Mouse (Mus musculus) gastrocnemius, postnatal 4 days (tissue): ENCODE measurements at regions not wholly inside any gene's neighbourhood (a gene's known extent, or its start where the extent isn't known, plus 50 kb on each side); places are given as distances from the start of the nearest gene placed in this dataset.

Experiments
- DNase-seq, 2 experiments: peaks; one replicate each; pipeline ENCODE4 v3.0.0; 2021 to 2022; ENCODE audit warnings: low spot score in 2 of 2, mixed read lengths in 2 of 2

GRCm38 (mm10) chr4:105456955-105457621 is 299.9 kb downstream of the Plpp3 start:
- peak; percentile 21 to 69 for DNase-seq

- DNase-seq = no peak
These were observed 303.0 kb downstream of the Plpp3 start for GRCm38 (mm10) chr4:105459991-105460688.

- no peak for DNase-seq
These were observed 303.5 kb downstream of the Plpp3 start for GRCm38 (mm10) chr4:105460689-105461005.

GRCm38 (mm10) chr4:105467811-105468210 is 310.7 kb downstream of the Plpp3 start:
- no peak for DNase-seq

GRCm38 (mm10) chr4:105469300-105469821 is 312.2 kb downstream of the Plpp3 start:
- DNase-seq = no peak

GRCm38 (mm10) chr4:105474765-105475560 is 314.7 kb upstream of the Gm12728 start:
- no peak for DNase-seq

GRCm38 (mm10) chr4:105476332-105476731 is 313.3 kb upstream of the Gm12728 start:
- DNase-seq = no peak

GRCm38 (mm10) chr4:105486376-105486775 is 303.3 kb upstream of the Gm12728 start:
- no peak for DNase-seq

GRCm38 (mm10) chr4:105496176-105496575 is 293.5 kb upstream of the Gm12728 start:
- DNase-seq = no peak

- DNase-seq = no peak
These were observed 283.5 kb upstream of the Gm12728 start for GRCm38 (mm10) chr4:105506190-105506589.

- no peak for DNase-seq
These were observed 282.4 kb upstream of the Gm12728 start for GRCm38 (mm10) chr4:105507221-105507620.

GRCm38 (mm10) chr4:105509091-105509490 is 280.6 kb upstream of the Gm12728 start:
- no peak for DNase-seq

GRCm38 (mm10) chr4:105510406-105510805 is 279.3 kb upstream of the Gm12728 start:
- no peak for DNase-seq

GRCm38 (mm10) chr4:105525135-105525534 is 264.5 kb upstream of the Gm12728 start:
- DNase-seq = no peak

GRCm38 (mm10) chr4:105526755-105527154 is 262.9 kb upstream of the Gm12728 start:
- DNase-seq = no peak

GRCm38 (mm10) chr4:105527316-105527715 is 262.4 kb upstream of the Gm12728 start:
- no peak for DNase-seq

- DNase-seq = no peak
These were observed 257.8 kb upstream of the Gm12728 start for GRCm38 (mm10) chr4:105531651-105532425.

GRCm38 (mm10) chr4:105535451-105535850 is 254.2 kb upstream of the Gm12728 start:
- no peak for DNase-seq

GRCm38 (mm10) chr4:105545486-105545885 is 244.2 kb upstream of the Gm12728 start:
- no peak for DNase-seq

GRCm38 (mm10) chr4:105549744-105550440 is 239.8 kb upstream of the Gm12728 start:
- no peak for DNase-seq
